Mouse (Mus musculus) limb, embryonic 14.5 days (tissue): ENCODE measurements at regions not wholly inside any gene's neighbourhood (a gene's known extent, or its start where the extent isn't known, plus 50 kb on each side); places are given as distances from the start of the nearest gene placed in this dataset.

Experiments used
- ATAC-seq: fragments of 200-750 bp; cut with Nextera tagmentation; 2 replicates; pipeline ENCODE4 v1.8.0; 2017; ENCODE audit warnings: low read depth, moderate number of reproducible peaks, moderate TSS enrichment; ENCODE audit not compliant: low FRiP score
- DNase-seq: peaks from one replicate; pipeline ENCODE4 v3.0.0-alpha.2; 2015; ENCODE audit warnings: low spot score
- H3K27ac ChIP-seq: fragments of 300-500 bp; sonication (generic); replicated peaks from 2 replicates; pipeline ENCODE4 v1.5.1; 2014; ENCODE audit warnings: low read depth, mild to moderate bottlenecking, low read length, moderate library complexity, mixed read lengths
- H3K27me3 ChIP-seq: fragments of 300-500 bp; sonication (generic); 2 replicates; pipeline ENCODE4 v1.6.1; 2014; ENCODE audit warnings: low read length, mixed read lengths; ENCODE audit not compliant: control insufficient read depth, insufficient read depth
- H3K36me3 ChIP-seq: fragments of 300-500 bp; sonication (generic); 2 replicates; pipeline ENCODE4 v1.6.1; 2014; ENCODE audit warnings: mild to moderate bottlenecking, low read length, moderate library complexity, mixed read lengths; ENCODE audit not compliant: control insufficient read depth, insufficient read depth
- H3K4me1 ChIP-seq: fragments of 300-500 bp; sonication (generic); 2 replicates; pipeline ENCODE4 v1.6.1; 2014; ENCODE audit warnings: antibody characterized with exemption, low read length, mixed read lengths; ENCODE audit not compliant: control insufficient read depth, insufficient read depth
- H3K4me2 ChIP-seq: fragments of 300-500 bp; sonication (generic); replicated peaks from 2 replicates; pipeline ENCODE4 v1.6.1; 2014; ENCODE audit warnings: low read depth, mild to moderate bottlenecking, low read length, moderate library complexity; ENCODE audit not compliant: severe bottlenecking
- H3K4me3 ChIP-seq: fragments of 300-500 bp; sonication (generic); replicated peaks from 2 replicates; pipeline ENCODE4 v1.5.1; 2014; ENCODE audit warnings: low read length
- H3K9ac ChIP-seq: fragments of 300-500 bp; sonication (generic); 2 replicates; pipeline ENCODE4 v1.6.1; 2014; ENCODE audit warnings: mild to moderate bottlenecking, low read depth, low read length, moderate library complexity; ENCODE audit not compliant: severe bottlenecking
- H3K9me3 ChIP-seq: fragments of 300-500 bp; sonication (generic); 2 replicates; pipeline ENCODE4 v1.6.1; 2016; ENCODE audit warnings: low read length; ENCODE audit not compliant: control insufficient read depth
- POLR2A ChIP-seq: fragments of 200-500 bp; IDR thresholded peaks from 2 replicates; pipeline ENCODE4 v1.8.0; 2012; ENCODE audit warnings: inconsistent platforms, mild to moderate bottlenecking, moderate library complexity, borderline replicate concordance; ENCODE audit not compliant: insufficient read depth, insufficient read length; ENCODE audit errors: extremely low read depth
- WGBS: fragments of 180-500 bp; shearing (Covaris S2); extraction: QIAGEN DNeasy Blood & Tissue Kit; methylation state at CpG from one replicate; pipeline ENCODE4 v1.1.7; 2014; 5-methylcytosine and 5-hydroxymethylcytosine counted together

GRCm38 (mm10) chr3:36332016-36332415, 109.9 kb upstream of the Qrfpr start:
- no peak for ATAC-seq
- H3K4me3 ChIP-seq = no peak overlapping the region
- WGBS = 87% methylated on average over 6 of the region's 6 CpGs
- H3K9me3 ChIP-seq = no peaks in the 10 kb centered on the region
- no peaks in the 10 kb centered on the region for H3K4me1 ChIP-seq
- TF ChIP-seq POLR2A = no peak
- H3K4me2 ChIP-seq = no peak overlapping the region
- H3K36me3 ChIP-seq = no peaks in the 10 kb centered on the region
- DNase-seq = no peak
- H3K27me3 ChIP-seq = no peaks in the 10 kb centered on the region
- no peak overlapping the region for H3K27ac ChIP-seq
- H3K9ac ChIP-seq = no peak overlapping the region

DNA sequence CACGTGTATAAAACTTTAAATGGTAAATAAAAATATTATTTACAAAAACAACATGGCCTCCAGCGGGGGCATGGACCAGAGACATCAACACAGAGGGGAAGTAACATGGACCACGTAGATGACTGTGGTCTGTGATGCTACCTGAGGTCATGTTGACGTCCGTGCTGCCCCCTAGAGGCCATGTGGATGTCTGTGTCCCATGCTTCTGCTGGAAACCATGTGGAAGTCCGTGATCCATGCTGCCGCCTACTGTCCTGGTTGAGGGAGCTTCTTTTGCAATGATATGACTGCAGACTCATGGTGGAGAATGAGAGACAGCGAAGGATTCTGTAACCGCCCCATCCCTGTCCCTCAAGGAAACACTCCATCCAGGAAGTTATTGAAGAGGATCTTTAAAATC, 108.5 kb upstream of the Qrfpr start:
- no peaks in the 10 kb centered on the region for H3K36me3 ChIP-seq
- H3K9me3 ChIP-seq = no peaks in the 10 kb centered on the region
- no peak overlapping the region for H3K4me3 ChIP-seq
- ATAC-seq = no peak
- H3K27me3 ChIP-seq = no peaks in the 10 kb centered on the region
- 28% methylated on average over 9 of the region's 9 CpGs for WGBS
- DNase-seq = peak; percentile 38
- H3K4me1 ChIP-seq = no peaks in the 10 kb centered on the region
- H3K27ac ChIP-seq = no peak overlapping the region
- no peak for TF ChIP-seq POLR2A
- no peak overlapping the region for H3K4me2 ChIP-seq
- H3K9ac ChIP-seq = no peak overlapping the region

GRCm38 (mm10) chr3:36329631-36330030, 107.5 kb upstream of the Qrfpr start:
- Histone ChIP-seq H3K27ac (no peak overlapping the region), H3K4me3 (no peak overlapping the region), H3K4me2 (no peak overlapping the region), H3K9me3 (no peaks in the 10 kb centered on the region), H3K27me3 (no peaks in the 10 kb centered on the region), H3K9ac (no peak overlapping the region), H3K36me3 (no peaks in the 10 kb centered on the region), H3K4me1 (no peaks in the 10 kb centered on the region)
- no peak for ATAC-seq
- WGBS = 88% methylated on average over 7 of the region's 7 CpGs
- no peak for TF ChIP-seq POLR2A
- DNase-seq = no peak

DNA sequence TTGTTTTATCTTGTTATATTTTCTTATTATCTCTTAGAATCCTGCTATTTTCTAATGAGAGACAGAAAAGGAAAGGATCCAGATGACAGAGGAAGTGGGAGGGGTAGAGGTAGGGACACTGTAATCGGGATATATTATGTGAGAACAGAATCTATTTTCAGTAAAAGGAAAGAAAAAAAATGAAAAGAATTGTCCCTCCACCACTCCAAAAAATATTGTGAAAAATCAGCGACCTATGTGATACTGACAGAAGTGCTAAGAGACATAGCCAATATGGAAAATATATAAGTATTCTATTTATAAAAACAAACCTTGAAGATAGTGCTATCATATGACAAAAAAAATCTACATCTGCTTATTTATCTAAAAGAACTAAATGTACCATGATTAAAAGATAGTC, 106.8 kb upstream of the Qrfpr start:
- no peak for TF ChIP-seq POLR2A
- Histone ChIP-seq H3K9me3 (no peaks in the 10 kb centered on the region), H3K9ac (no peak overlapping the region), H3K4me2 (no peak overlapping the region), H3K27ac (no peak overlapping the region), H3K36me3 (no peaks in the 10 kb centered on the region), H3K4me3 (no peak overlapping the region), H3K4me1 (no peaks in the 10 kb centered on the region), H3K27me3 (no peaks in the 10 kb centered on the region)
- 78% methylated on average over 2 of the region's 2 CpGs for WGBS
- ATAC-seq (no peak), DNase-seq (no peak)

GRCm38 (mm10) chr3:36318635-36319034, 96.5 kb upstream of the Qrfpr start:
- no peak for ATAC-seq

DNA sequence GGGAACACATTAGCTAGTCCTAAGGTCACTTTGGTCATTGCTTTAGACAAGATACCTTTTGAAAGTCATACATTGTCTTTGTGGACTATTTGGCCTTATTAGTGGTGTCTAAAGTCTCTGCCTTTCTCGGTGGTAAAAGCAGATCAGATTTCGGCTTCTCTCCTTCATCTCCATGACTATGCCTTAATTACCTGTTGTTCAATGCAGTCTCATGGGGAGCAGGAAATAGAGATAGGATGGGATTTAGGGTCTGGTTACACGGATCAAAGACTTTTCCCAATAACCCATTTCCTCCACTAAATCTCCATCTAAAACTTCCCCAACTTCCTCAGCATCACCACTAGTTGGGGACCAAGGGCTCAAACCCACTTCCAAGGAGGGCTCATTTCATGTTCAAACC, 89.2 kb upstream of the Qrfpr start:
- Histone ChIP-seq H3K9me3 (no peaks in the 10 kb centered on the region), H3K27me3 (no peaks in the 10 kb centered on the region), H3K27ac (no peak overlapping the region), H3K9ac (no peak overlapping the region), H3K36me3 (no peaks in the 10 kb centered on the region), H3K4me3 (no peak overlapping the region), H3K4me1 (no peaks in the 10 kb centered on the region), H3K4me2 (no peak overlapping the region)
- ATAC-seq = no peak
- no peak for TF ChIP-seq POLR2A
- no peak for DNase-seq
- whole genome bisulfite sequencing = 9% methylated on average over 3 of the region's 3 CpGs

More at GRCm38 (mm10) chr3:36318635-36319034, 96.5 kb upstream of the Qrfpr start:
- Histone ChIP-seq H3K9me3 (no peaks in the 10 kb centered on the region), H3K9ac (no peak overlapping the region), H3K36me3 (no peaks in the 10 kb centered on the region), H3K4me2 (no peak overlapping the region), H3K27ac (no peak overlapping the region), H3K4me3 (no peak overlapping the region), H3K27me3 (no peaks in the 10 kb centered on the region), H3K4me1 (no peaks in the 10 kb centered on the region)
- TF ChIP-seq POLR2A = no peak
- no peak for DNase-seq
